Mouse (Mus musculus) cerebellum, adult 9-10 months (tissue): Measurements from ENCODE around the gene Sec14l1.

ENCODE experiments used
- DNase-seq: peaks from one replicate; pipeline ENCODE4 v3.0.0; 2022

Gene Sec14l1

DNA sequence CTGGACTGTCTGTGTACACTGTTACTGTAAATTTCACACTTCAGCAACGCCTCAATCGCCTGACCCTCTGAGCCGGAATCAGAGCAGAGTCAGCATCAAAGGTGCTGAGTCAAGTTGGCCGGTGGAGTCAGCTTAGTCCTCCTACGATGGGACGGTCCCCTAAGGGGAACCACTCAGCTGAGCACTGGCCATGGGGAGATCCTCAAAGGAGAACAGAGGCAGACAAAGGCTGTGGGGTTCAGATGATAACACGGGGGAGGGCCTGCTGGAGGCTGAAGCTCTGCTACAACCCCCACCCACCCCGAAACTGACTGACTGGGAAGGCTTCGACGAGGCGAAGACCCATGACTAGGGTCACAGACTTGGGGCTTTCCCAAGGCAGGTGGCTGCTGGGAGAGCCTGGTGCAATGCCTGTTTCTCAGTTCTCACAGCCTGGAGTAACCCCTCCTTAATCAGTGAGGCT is 79.5 kb downstream of the Sec14l1 start:
- no peak for DNase-seq

DNA sequence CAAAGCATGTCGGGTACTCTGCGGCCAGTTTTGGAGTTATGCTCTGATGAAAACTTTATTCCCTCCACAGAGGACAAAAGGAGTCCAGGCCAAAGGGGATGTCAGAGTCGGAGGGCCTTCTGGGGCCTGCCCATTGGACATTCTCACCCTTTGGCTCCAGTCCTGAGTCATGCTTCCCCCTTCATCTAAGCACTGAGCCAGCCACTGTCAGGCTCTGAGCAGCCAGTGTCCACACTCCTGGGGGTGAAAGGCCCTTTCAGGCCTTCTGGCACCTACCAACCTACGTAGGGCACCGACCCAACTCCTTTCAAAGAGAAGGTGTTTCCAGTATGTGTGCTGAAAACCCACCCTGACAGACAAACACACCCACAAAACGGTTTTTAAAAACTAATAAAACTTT is 80.6 kb downstream of the Sec14l1 start:
- DNase-seq: no peak

DNA sequence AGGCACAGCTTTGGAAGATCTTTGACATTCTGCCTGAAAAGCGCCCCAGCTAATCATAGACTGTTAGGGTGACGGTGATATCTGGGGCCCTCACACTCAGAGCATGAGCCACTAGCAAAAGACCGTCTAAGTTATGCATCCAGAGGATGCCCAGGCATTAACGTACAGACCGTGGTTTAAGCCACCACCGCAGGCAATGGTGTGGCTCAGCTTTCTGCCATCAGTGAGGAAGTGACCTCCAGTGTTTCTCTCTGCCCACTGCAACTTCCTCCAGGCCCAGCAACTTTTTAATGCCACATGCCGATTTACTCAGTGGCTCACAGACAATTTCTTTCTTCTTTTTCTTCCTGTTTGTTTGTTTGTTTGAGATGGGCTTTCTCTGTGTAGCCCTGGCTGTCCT is 81.7 kb downstream of the Sec14l1 start:
- no peak for DNase-seq

DNA sequence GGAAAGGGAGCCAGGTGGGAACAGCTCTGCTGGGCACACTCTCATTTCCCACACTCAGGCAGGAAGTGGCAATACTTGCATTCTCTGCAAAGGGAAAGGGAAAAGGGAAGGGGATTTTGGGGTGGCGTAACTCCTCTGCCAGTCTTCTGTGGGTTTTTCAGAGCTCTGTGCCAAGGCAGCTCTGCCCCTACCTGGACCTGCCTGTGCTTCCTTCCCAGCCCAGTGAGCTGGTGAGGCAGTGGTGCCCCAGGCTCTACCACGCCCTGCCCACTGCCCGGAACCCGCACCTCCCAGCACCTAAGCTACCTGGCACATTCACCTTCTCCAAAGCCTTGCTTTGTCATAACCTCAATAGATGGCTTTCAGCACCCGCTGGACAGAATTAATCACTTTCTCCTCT is 83.2 kb downstream of the Sec14l1 start:
- no peak for DNase-seq

DNA sequence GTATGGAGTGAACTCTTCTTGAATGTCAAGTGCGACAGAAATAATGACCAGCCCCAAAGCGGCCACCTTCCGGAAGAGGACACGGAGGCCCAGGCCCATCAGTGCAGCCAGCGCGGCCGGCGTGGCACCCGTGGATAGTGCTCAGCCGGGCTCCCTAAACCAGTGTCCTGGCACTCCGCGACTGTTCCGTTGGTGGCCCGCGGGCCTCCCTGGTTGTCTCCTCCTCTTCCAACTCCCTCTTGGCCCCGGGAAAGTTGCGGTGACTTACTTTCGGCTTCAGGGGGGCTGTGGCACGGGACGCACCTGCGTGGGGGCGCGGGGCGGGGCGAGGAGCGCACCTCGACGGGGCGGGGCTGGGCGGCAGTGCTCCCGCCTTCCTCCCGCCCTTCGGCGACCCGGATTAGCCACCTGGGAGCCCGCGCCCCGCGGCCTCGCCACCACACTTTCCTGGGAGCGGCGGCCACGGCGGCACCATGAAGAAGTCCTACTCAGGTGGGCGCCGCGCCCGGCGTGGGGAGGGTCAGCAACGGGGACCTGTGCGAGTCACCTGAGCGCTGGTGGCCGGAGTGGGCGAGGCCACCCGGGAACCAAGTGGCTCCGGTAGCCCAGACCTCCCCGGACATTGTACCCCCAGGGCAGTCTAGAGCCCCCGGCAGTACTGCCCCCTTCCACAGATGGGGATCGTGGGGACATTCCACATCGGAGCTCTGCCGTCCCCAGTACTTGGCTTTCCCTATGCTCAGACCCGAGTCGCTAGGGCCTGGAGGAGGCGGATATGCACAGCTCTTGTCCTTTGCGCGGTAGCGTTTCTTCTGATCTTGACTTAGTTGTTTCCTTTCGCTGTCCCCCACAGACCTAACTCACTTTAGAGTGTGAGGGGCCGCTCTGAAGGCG is 84.6 kb downstream of the Sec14l1 start, which contains the start of gene Sept9:
Gene Sept9, plus strand, starts transcription at position 380 of the 894 bp plus-strand sequence.
- no peak for DNase-seq

DNA sequence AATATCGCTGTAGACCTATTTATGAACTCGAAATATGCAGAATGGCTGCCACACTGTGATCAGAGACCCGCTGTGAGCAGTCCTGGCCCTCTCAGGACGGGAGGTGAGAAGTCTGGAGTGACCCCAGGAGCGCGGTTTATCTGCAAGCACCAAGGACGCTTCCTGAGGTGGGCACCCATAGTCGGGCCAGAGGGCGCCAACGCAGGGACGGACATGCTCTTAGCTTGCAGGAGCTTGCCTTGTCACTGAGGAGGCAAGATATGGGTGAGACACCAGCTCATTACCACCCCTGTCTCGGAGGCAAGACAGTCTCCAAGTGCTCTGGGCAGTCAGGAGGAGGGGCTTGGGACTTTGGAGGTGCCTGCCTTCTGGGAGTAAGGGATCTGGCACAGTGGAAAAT is 86.9 kb downstream of the Sec14l1 start:
- no peak for DNase-seq

DNA sequence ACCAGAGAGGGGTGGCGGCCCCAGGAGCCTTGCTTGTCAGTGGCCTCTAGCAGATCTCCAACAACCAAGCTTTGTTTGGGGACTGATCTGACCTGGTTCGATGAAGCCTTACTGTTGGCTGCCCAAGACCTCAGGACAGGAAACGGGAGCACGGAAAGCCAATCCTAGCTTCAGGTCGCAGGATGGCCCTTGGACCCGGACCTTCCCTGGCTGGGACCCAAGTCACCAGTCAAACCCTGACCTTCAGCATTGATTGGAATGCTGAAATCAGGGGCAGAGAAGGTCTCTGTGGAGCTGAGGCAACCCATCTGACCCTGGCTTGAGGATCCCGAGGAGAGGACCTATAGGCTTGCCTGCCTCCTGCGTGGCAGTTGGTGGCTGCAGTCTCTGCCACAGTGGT is 89.6 kb downstream of the Sec14l1 start:
- no peak for DNase-seq

DNA sequence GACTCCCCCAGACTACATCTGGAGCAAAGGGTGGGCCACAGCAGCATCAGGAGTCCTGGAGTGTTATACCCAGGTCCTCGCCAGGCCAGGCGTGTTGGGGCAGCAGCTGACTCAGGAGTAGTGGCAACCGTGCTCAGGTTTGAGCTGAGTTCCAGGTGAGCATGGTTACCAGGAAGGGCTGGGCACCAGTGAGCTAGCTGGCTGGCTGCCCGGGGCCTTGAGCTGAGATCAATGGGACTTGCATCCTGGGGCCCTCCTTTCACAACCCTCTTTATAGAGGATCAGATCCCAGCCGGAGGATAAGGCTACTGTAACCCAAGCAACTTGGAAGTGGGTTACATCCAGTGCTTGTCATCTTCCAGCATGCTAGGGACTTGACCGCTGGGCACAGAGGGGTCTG is 90.1 kb downstream of the Sec14l1 start:
- no peak for DNase-seq

DNA sequence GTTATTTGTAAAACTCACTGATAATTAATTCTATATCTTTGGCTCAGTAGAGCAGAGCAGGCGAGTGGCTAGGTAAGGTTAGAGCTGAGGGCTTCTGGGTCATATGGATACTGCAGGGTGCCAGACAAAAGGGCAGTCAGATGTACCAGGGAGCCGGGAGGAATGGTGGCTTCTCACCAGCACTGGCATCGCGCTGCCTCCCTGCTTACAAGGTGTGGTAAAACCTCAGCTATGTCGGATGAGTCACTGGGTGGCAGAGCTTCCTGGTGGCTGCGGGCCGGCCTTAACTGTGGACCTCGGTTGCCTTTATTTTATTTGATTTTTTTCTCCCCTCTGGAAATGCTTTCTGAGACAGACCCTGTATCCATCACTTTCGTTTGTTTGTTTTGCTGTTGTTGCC is 90.5 kb downstream of the Sec14l1 start:
- no peak for DNase-seq

DNA sequence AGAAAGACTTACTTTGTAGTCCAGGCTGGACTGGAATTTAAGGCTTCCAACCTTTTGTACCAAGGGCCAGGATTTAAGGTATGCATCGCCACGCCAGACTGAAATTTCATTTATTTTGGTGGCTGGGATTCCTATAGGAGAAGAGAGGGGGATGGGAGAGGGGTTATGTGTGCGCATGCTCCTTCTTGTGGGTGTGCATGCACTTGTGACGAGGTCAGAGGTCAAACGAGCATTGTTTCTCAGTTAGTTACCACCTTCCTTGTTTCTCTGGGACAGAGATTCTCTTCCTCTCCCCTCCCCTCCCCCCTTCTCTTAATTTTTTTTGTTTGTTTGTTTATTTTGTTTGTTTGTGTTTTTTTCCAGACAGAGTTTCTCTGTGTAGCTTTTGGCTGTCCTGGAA is 92.5 kb downstream of the Sec14l1 start:
- no peak for DNase-seq

DNA sequence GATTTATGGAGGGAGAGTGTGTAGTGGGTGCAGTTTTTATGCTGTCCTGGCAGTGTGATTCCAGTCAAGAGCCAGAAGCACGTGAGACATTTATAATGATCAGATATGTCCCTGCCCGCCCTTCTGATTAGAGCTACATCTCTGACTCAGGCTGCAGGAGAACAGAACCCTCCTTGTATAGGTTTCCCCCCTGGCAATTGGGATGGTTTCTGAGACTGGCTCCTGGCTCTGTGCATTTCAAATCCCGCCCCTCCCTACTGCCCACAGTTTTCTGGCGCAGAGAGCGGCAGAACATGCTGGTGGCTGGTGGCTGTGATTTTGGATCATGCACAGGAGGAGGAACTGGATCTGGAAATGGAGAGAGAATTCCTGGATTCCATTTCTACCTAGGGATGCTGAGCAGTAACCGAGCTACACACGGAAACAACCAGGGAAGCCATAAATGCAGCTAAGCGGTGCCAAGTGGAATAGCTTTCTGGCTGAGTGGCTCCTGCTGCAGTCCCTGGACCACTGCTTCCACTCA is 93.2 kb downstream of the Sec14l1 start:
- no peak for DNase-seq
